Mouse (Mus musculus) left cerebral cortex, postnatal 25 days (tissue): ENCODE measurements around the gene Glul. TPM values are rescaled to one million over a fixed set of nuclear protein-coding genes. Genes with fewer than 3 reads are reported as not detected.

Source experiments
- DNase-seq, 2 experiments: peaks; one replicate each; pipeline ENCODE4 v3.0.0; 2022; ENCODE audit warnings: low spot score in 2 of 2, mixed read lengths in 1 of 2
- intact Hi-C: fragments of 180-260 bp; cut with DNase I; formaldehyde crosslinking; loops from one replicate; pipeline ENCODE4 v1.15.1; 2025
- total RNA-seq, 2 experiments: library from RNA; stranded (reverse); gene quantifications; 2 replicates each; pipeline ENCODE4 v1.2.3; 2021

The Glul gene
- total RNA-seq, 2 experiments from 2014 or later = 1,850 to 1,886 TPM

DNA sequence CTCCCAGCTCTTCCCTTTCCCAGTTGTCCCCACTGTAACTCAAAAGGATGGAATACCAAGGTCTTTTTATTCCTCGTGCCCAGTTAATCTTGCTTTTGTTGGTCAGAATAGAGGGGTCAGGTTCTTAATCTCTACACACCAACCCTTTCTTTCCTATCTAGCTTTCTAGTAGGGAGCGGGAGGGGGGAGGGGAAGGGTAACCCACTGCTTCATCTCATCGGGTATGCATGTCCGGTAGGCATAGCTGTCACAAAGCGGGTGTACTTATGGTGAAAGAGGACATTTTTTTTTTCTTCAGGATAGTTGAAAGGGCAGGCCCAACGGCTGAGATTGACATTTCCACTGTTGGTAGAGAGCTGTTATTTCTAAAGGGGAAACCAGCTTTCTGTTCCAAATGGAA, 8.5 kb downstream of the Glul start:
- no peak for DNase-seq
- intact Hi-C loops = no loop called here

DNA sequence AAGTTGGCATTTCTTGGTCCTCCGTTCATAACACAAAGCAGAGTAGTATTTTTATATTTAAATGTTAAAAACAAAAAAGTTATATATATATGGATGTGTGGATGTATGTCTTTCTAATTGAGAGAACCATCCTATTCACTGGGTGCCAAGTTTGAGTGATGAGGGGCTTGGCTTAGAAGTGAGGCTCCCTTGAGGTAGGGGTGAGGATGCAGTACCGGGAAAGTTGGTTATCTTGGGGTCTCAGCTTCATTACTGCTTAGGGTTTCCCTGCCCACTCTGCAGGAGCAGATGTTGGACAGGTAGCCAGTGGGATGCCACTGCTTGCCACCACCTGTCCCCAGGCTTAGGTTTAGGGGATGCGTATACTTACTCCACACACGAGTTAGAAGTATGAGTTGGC, 9.0 kb downstream of the Glul start:
- no peak for DNase-seq
- intact Hi-C loops = no loop called here

DNA sequence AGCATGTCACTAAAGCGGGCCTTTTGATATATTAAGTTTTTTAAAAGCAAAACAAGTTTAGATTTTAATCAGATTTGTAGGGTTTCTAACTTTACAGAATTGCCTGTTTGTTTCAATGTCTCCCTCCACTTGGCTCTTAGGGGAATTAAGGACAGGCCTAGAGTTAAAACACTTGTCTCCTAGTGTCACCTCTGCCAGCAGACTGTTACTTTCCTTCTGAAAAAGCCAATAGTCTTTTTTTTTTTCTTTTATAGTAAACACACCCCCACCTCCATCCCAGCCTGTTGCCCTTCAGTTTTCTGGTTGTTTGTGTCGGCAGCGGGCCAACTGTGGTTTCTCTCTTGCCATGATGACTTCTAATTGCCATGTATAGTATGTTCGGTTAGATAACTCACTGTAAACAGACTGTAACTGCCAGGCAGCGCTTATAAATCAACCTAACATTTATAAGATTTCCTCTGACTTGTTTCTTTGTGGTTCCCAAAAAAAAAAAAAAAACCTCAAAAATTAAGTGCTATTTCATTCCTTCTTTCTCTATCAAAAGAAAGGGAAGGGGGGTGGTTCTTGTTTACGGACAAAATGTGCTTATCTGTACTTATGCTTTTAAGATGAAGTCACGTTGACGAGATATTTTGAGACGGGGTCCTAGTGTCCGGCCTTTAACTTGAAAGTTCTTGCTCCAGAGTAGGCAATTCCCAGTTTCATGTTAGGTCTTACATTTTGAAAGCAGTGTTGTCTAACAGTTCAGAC, 9.6 kb downstream of the Glul start:
- intact Hi-C loops = no loop called here
- DNase-seq = no peak

DNA sequence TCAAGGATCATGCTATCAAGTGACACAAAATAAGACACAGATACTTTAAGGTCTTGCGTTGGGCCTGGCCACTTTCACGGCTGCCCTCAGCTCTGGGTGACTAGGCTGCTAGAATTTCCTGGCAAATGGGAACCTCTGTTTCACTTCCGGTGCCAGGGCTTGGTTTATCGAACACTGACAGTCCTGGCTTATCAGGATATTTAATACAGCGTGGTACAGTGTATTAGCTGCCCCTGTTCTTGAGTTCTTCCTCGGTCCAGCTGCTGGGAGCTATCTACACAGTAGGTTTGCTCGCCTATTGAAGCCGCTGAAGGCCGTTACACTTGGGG, 10.2 kb downstream of the Glul start:
- no peak for DNase-seq
- intact Hi-C loops = no loop called here

GRCm38 (mm10) chr1:153910423-153910822, 10.7 kb downstream of the Glul start:
- intact Hi-C loops = no loop called here
- DNase-seq = no peak

- DNase-seq = no peak
- intact Hi-C loops = no loop called here
Measured at GRCm38 (mm10) chr1:153911276-153911795, 11.6 kb downstream of the Glul start.

DNA sequence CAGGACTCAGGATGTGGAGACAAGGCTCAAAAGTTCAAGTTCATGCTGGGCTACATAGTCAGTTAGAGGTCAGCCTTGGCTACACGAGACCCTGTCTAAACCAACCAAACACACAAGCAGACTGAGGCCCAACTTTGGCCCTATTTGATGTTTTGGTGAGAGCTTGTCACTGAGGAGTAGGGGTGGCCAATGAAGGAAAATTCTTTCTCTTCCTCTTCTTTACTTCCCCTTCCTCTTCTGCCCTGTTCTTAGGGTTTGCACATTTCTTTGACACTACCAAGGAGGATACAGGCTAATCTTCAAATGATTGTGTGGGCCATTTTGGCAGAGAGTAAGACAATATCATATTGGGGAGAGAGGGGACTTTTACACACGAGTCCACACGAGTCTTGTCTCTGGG, 14.1 kb downstream of the Glul start:
- intact Hi-C loops = no loop called here
- DNase-seq = no peak

GRCm38 (mm10) chr1:153918521-153919206, 18.9 kb downstream of the Glul start:
- intact Hi-C loops = no loop called here
- DNase-seq = no peak

DNA sequence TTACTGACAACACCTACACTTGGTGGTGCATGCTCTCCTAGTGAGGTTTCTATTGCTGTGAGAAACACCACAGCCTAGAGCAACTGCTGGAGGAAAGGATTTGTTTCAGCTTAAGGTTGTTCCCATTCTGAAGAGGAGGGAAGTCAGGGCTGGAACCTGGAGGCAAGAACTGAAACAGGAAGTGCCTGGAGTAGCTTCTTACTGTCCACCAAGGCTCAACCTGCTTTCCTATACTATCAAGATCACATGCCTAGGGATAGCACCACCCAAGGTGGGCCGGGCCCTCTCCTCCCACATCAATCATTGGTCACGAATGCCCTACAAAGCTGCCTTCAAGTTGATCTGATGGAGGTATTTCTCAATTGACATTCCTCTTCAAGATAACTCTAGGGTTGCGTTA, 21.9 kb downstream of the Glul start:
- intact Hi-C loops = no loop called here
- no peak for DNase-seq

DNA sequence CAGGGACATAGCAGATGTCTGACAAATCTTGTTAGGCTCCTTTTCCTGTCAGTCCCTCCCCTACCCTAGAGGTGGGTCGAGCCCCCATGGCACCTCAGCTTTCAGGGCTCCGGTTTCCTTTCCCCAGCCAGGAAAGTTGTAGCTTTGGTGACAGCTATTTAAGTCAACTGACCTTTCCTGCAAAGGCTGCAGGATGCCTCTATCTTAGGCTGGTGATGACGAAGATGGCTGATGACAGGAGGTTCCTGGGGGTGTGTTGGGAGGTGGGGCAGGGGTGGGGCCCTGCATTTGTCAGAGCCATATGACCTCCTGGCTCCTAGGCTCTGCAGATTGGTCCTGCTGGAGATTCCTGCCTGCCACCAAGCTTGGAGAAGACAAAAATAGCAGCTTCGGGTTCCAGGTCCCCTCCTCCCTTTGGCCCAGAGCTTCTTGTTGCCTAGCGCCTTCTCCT, 22.9 kb downstream of the Glul start:
- no peak for DNase-seq
- intact Hi-C loops = no loop called here

DNA sequence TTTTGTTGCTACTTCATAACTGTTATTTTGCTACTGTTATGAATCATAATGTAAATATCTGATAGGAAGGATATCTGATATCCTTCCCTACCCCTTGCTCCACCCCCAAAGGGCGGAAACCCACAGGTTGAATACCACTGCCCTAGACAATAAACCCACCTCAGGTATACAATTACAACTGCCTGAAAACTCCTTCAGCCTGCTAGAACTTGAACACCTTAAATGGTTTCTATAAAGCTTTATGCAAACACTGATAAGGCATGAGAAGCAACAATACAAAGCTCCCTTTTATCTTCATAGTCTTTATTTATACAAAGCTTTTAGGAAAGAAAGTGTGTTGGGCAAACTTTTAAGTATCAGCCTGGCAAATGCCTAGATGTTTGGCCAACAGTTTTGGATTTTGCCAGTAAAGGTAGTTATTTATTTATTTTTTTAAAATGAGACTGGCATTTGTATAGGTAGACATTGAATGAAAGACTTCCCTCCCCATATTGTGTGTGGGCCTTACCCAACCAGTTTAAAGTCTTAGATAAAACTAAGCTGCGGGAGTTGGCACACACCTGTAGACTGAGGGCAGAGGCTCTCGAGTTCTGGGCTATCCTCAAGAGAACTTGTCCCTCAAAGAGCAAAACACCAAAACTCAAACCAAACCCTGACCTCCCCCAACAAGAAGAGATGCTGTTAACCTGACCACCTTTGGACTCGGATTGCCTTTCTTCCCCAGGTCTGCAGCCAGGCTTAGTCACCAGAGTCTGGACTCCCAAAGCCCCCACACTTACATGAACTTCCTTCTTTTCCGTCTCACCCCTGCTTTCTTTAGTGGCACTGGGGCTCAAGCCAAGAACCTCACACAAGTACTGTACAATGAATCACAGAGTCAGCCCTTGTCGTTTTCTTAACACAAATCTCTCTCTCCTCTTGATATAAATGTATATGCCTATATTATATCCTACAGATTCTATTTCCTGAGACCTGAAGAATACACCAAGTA, 24.9 kb downstream of the Glul start:
- no peak for DNase-seq
- intact Hi-C loops = no loop called here

DNA sequence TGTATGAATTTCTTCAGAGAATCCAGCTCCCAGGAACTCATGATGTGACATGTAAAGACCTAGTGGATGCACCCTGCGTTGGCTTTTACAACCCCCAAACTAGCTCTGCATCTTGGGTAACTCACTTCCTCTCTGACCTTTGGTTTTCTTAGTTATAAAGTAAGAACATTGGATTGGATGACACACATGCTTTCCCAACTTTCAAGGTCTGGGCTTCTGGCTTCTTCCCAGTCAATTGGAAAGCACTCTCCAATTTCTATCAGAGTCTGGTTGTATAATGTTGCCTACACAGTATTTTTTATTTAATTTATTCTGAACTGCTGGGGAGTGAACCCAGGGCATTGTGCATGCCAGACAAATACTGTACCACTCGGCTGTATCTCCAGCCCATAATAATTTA, 30.7 kb downstream of the Glul start:
- no peak for DNase-seq
- intact Hi-C loops = no loop called here

DNA sequence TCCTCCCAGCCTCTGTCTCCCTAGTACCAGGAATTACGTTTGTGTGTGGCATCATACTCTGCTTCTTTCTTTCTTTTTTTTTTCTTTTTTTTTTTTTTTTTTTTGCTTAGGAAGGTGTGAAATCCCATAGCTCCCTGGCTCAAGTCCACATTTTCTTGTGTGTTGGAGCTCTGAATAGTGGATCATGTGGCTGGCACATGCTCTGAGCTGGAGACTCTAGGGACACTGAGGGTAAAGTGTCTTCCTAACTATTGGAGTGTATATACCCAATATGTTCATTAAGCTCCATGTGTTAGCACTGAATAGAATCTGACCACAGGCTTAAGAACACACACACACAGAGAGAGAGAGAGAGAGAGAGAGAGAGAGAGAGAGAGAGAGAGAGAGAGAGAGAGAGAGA, 34.0 kb downstream of the Glul start:
- intact Hi-C loops = no loop called here
- no peak for DNase-seq

DNA sequence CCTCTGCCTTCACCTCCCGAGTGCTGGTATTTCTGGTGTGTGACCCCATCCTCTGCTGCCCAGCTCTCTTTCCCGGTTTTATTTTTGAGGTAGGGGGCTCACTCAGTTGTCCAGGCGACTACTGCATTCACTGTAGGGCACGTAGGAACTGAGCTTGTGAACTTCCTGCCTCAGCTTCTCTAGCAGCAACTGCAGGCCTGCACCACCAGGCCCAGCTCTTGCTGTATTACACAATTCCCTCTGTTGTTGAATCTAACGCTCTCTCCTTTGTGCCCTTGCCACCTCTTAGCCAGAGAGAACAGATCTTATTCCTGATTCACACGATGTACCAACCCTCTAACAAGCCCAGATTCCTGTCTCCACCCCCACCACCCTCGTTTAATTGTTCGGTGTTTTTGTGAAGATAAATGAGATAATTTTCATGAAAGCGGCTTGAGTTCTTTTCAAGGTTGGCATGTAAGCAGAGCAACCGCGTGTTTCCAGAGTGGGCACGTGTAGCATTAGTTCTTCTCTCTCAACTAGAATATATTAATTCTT, 36.2 kb downstream of the Glul start:
- intact Hi-C loops = no loop called here

DNA sequence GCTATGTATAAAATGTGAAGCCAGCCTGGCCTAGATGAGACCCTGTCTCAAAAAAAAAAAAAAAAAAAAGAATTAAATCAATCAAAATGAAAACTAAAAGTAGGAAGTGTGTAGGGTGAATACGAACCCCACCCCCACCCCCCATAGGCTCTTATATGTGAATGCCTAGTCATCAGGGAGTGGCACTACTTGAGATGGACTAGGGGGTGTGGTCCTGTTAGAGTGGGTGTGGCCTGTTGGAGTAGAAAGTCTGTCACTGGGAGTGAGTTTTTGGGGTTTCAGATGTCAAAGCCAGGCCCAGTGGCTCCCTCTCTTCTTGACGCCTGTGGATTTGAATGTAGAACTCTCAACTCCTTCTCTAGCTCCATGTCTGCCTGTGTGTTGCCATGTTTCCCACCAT, 37.3 kb downstream of the Glul start:
- intact Hi-C loops = no loop called here
- DNase-seq = no peak

More for the DNA sequence above, 36.2 kb downstream of the Glul start:
- no peak for DNase-seq

DNA sequence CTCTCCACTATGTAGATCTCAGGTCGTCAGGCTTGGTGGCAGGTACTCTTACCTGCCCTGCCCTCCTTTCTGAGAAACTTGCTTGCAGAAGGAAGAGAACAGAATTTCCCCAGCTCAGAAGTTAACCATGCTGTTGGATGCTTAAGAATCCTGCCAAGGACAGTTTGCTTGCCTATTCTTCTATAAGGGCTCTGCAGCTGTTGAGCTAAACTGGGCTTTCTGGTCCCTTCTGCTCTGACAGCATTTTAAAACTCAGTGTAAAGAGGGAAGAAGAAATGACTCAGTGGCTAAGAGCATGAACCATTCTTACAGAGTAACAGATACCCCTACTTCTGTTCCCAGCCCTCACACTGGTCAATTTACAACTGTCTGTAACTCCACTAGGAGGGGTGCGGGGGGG, 41.2 kb downstream of the Glul start:
- peak in 1 of 2 experiments; percentile 82 for DNase-seq
- intact Hi-C loops = no loop called here

DNA sequence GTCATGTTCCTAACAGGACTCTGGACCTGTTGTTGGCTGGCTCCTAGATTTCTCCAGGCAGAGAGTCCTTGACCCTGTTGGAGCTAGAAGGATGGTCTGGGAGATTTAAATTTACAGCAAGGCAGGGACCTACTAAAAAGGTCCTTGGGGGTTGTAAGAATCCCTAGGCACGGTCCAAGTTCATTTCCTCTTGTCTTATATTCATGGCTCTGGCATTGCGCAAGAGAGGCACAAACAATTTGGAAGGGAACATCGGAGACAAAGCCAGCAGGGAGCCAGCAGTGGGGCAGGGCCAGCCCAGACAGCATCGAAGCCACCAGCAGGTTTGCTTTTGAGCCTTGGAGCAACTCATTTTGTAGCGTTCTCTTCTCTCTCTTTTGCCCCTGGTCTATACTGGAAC, 45.4 kb downstream of the Glul start:
- intact Hi-C loops = no loop called here
- no peak for DNase-seq

GRCm38 (mm10) chr1:153946971-153947370, 47.2 kb downstream of the Glul start:
- intact Hi-C loops = no loop called here
- no peak for DNase-seq

DNA sequence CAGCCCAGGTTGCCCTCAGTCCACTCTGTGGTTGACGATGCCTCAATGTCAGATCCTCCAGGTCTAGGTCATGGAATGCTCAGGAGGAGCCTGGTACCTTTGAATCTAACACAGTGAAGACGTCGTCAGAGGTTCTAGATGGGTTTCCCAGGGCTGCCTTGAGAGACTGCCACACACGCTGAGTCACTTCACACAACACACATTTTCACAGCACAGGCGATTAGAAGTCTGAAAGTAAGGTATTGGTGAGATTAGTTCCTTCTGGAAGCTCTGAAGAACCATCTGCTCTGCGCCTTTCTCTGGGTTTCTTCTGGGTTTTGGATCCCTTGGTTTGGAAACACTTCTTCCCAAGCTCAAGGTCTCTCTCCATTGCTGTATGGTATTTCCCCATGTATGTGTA, 48.1 kb downstream of the Glul start:
- intact Hi-C loops = no loop called here
- DNase-seq = peak; percentile 11 to 76

- intact Hi-C loops = no loop called here
- peak in 1 of 2 experiments; percentile 56 for DNase-seq
Measured at GRCm38 (mm10) chr1:153953232-153953631, 53.5 kb downstream of the Glul start.
